8 mouse cellular contexts compared by ENCODE assay signal in the genomic region with DNA sequence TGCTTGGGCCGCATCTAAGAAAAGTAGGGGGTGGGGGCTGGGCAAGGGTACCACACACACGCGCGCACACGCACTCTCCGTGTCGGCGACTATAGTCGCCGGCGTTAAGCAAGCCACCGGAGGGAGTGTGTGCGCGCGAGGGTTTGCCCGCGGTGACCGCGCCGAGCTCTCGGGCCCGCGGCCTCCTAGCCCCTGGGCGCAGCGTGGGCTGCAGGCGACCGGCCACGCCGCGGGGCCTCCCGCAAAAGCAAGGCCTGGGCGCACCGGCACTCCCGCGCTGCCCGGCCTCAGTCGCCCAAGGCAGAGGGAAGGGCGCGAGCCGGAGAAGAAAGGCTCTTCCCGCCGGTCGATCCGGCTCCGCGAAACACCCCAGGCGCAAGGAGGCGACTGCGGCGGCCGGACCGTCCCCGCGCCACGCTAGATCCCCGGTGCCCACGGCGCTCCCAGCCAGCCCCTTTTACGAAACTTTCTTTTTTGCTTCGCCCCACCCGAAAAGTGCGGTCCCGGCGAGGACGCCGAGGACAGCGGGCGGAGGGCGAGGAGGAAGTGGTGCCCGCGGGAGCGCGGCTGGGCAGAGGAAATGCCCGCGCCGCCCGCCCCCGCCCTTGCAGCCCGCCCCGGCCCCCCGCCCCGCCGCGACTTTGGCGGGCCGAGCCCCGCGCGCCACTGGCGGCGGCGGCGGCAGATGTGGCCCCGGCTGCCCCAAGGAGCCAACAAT. TPM values are rescaled to one million over a fixed set of nuclear protein-coding genes. Genes with fewer than 3 reads are reported as not detected.
DNase-seq lines count a peak whose midpoint lies in the region; ATAC-seq and TF ChIP-seq lines count a peak whose summit lies in the region.

No protein-coding gene starts in this region.

- no peaks in the 10 kb centered on the region for H3K9me3 ChIP-seq in hindbrain, postnatal 0 days (ENCODE audit: low read length)
- H3K9me3 ChIP-seq in liver, postnatal 0 days (ENCODE audit: low read length) = no peaks in the 10 kb centered on the region

- H3K27ac ChIP-seq in spleen, adult 2 months (ENCODE audit: insufficient read depth, low read length) = peak overlapping the region; percentile 57
- H3K27ac ChIP-seq in cerebellum, adult 2 months (ENCODE audit: insufficient read depth, low read length) = peak overlapping the region; percentile 85
- H3K27ac ChIP-seq in hindbrain, postnatal 0 days = peak overlapping the region; percentile 94
- peak overlapping the region; percentile 88 for H3K27ac ChIP-seq in liver, postnatal 0 days (ENCODE audit: low read depth)
- peak overlapping the region; percentile 64 for H3K27ac ChIP-seq in olfactory bulb, adult 2 months (ENCODE audit: insufficient read depth, low read depth, low read length)

- no peak for TF ChIP-seq CTCF in spleen, adult 2 months (IDR thresholded peaks at IDR 0.05; ENCODE audit: extremely low read depth, insufficient read depth, insufficient read length, insufficient replicate concordance)
- TF ChIP-seq CTCF in cerebellum, adult 2 months (IDR thresholded peaks at IDR 0.05; ENCODE audit: borderline replicate concordance, insufficient read depth, low read depth, low read length) = no peak
- no peak for TF ChIP-seq CTCF in hindbrain, postnatal 0 days (IDR thresholded peaks at IDR 0.05; ENCODE audit: low read depth)
- no peak for TF ChIP-seq CTCF in liver, postnatal 0 days (IDR thresholded peaks at IDR 0.05; ENCODE audit: low read depth)
- no peak for TF ChIP-seq CTCF in olfactory bulb, adult 2 months (IDR thresholded peaks at IDR 0.05; ENCODE audit: insufficient read depth, low read depth, low read length)

- TF ChIP-seq EP300 in liver, postnatal 0 days (IDR thresholded peaks at IDR 0.05; ENCODE audit: low read depth) = no peak

- peak overlapping the region; percentile 59 for H3K4me3 ChIP-seq in spleen, adult 2 months (ENCODE audit: extremely low read depth, insufficient read depth, insufficient read length)
- H3K4me3 ChIP-seq in cerebellum, adult 2 months (replicated peaks; ENCODE audit: insufficient read depth, low read depth, low read length) = peak overlapping the region; percentile 89
- peak overlapping the region; percentile 91 for H3K4me3 ChIP-seq in hindbrain, postnatal 0 days (ENCODE audit: low read length)
- peak overlapping the region; percentile 77 for H3K4me3 ChIP-seq in liver, postnatal 0 days (ENCODE audit: low read depth, low read length)
- H3K4me3 ChIP-seq in olfactory bulb, adult 2 months (ENCODE audit: insufficient read depth, low read depth, low read length) = peak overlapping the region; percentile 87

- TF ChIP-seq POLR2A in spleen, adult 2 months (IDR thresholded peaks at IDR 0.05; ENCODE audit: low read depth, low read length) = no peak
- no peak for TF ChIP-seq POLR2A in cerebellum, adult 2 months (IDR thresholded peaks at IDR 0.05; ENCODE audit: borderline replicate concordance, insufficient read depth, low read length)
- TF ChIP-seq POLR2A in olfactory bulb, adult 2 months (IDR thresholded peaks at IDR 0.05; ENCODE audit: insufficient read depth, low read depth, low read length) = no peak

- peak overlapping the region; percentile 92 for H3K9ac ChIP-seq in hindbrain, postnatal 0 days (replicated peaks; ENCODE audit: low read length)
- H3K9ac ChIP-seq in liver, postnatal 0 days (replicated peaks) = peak overlapping the region; percentile 79

- H3K27me3 ChIP-seq in spleen, adult 2 months (ENCODE audit: control insufficient read depth, insufficient read depth, low read length) = peaks cover 20% of the 10 kb centered on the region
- no peaks in the 10 kb centered on the region for H3K27me3 ChIP-seq in cerebellum, adult 2 months (ENCODE audit: control insufficient read depth, insufficient read depth, low read length)
- H3K27me3 ChIP-seq in hindbrain, postnatal 0 days (ENCODE audit: insufficient read depth, low read length) = no peaks in the 10 kb centered on the region
- H3K27me3 ChIP-seq in liver, postnatal 0 days (ENCODE audit: insufficient read depth, low read length) = peaks cover 29% of the 10 kb centered on the region

- no peak for ATAC-seq in hindbrain, postnatal 0 days
- no peak for ATAC-seq in liver, postnatal 0 days

- H3K36me3 ChIP-seq in spleen, adult 2 months (ENCODE audit: control insufficient read depth, insufficient read depth, low read length) = no peaks in the 10 kb centered on the region
- no peaks in the 10 kb centered on the region for H3K36me3 ChIP-seq in hindbrain, postnatal 0 days (ENCODE audit: insufficient read depth, low read length)
- H3K36me3 ChIP-seq in liver, postnatal 0 days (replicated peaks; ENCODE audit: insufficient read depth, low read length) = no peaks in the 10 kb centered on the region

- WGBS in spleen, adult 2 months = 1% methylated on average over 91 of the region's 94 CpGs
- WGBS in cerebellum, adult 2 months = under 1% methylated on average over 94 of the region's 94 CpGs
- WGBS in hindbrain, postnatal 0 days = under 1% methylated on average over 64 of the region's 94 CpGs
- under 1% methylated on average over 84 of the region's 94 CpGs for WGBS in liver, postnatal 0 days (ENCODE audit: insufficient replicate concordance)
- WGBS in olfactory bulb, adult 2 months = under 1% methylated on average over 94 of the region's 94 CpGs

- no peak for DNase-seq in spleen, adult 2 months (ENCODE audit: low read depth in 1 of 2, low spot score in 2 of 2)
- DNase-seq in spleen, postnatal 36 days (ENCODE audit: low spot score in 2 of 2) = no peak
- peak; percentile 67 to 75 for DNase-seq in cerebellum, adult 2 months
- peak; percentile 11 to 12 for DNase-seq in gastrocnemius, adult 8-10 months (ENCODE audit: low spot score in 2 of 2)
- peak; percentile 68 for DNase-seq in hindbrain, postnatal 0 days (ENCODE audit: low spot score)
- peak; percentile 43 for DNase-seq in liver, postnatal 0 days
- no peak for DNase-seq in frontal cortex, postnatal 14 days (ENCODE audit: low spot score in 2 of 2)

- peaks cover 8% of the 10 kb centered on the region; the same call in 1 of the 2 replicates for H3K4me1 ChIP-seq in spleen, adult 2 months (ENCODE audit: control insufficient read depth, insufficient read depth, insufficient read length)
- peaks cover 15% of the 10 kb centered on the region for H3K4me1 ChIP-seq in cerebellum, adult 2 months (ENCODE audit: control insufficient read depth, insufficient read depth, low read length)
- peaks cover 16% of the 10 kb centered on the region for H3K4me1 ChIP-seq in hindbrain, postnatal 0 days (ENCODE audit: insufficient read depth, low read length)
- H3K4me1 ChIP-seq in liver, postnatal 0 days (ENCODE audit: insufficient read depth) = peaks cover 15% of the 10 kb centered on the region
- peaks cover 14% of the 10 kb centered on the region for H3K4me1 ChIP-seq in olfactory bulb, adult 2 months (ENCODE audit: control insufficient read depth, insufficient read depth, low read length)

- peak overlapping the region; percentile 98 for H3K4me2 ChIP-seq in hindbrain, postnatal 0 days (ENCODE audit: low read depth, low read length)
- H3K4me2 ChIP-seq in liver, postnatal 0 days (ENCODE audit: low read depth, low read length) = peak overlapping the region; percentile 79

RNA-seq across cellular contexts. Expression of a gene that starts 1.3 kb away (rescaled TPM):
- polyA plus RNA-seq in spleen, adult 2 months (2012; rRNA removed) = 1.6 TPM in 2 replicates
- polyA plus RNA-seq in cerebellum, adult 2 months (2012; rRNA removed) = 77.9 and 95.3 TPM in 2 replicates
- total RNA-seq in gastrocnemius, adult 8-10 months (2022) = 1 to 10 TPM in 1 of 4 experiments, under 1 TPM in 3; 0.17 to 1.3 (median 0.62) TPM
- total RNA-seq in hindbrain, postnatal 0 days (2014; rRNA removed) = 33.2 and 49.0 TPM in 2 replicates
- polyA plus RNA-seq in hindbrain, postnatal 0 days (2015; fragmentation: Nextera tagmentation; extraction: Ambion mirVana) = 17.3 and 17.5 TPM in 2 replicates
- polyA plus RNA-seq in liver, postnatal 0 days (2015; fragmentation: Nextera tagmentation; extraction: Ambion mirVana) = 11.2 TPM in 2 replicates
- polyA plus RNA-seq in olfactory bulb, adult 2 months (2012; ENCODE audit: insufficient read depth, insufficient read length, low replicate concordance, missing spikeins) = not detected in 2 replicates

RNA-seq across cellular contexts. Expression of a gene that starts 2.3 kb away (rescaled TPM):
- 11.8 and 14.0 TPM in 2 replicates for polyA plus RNA-seq in spleen, adult 2 months (2012; rRNA removed)
- polyA plus RNA-seq in cerebellum, adult 2 months (2012; rRNA removed) = 96.2 and 111 TPM in 2 replicates
- total RNA-seq in gastrocnemius, adult 8-10 months (2022) = 10 to 100 TPM; 15.9 to 19.6 (median 18.1) TPM
- total RNA-seq in hindbrain, postnatal 0 days (2014; rRNA removed) = 89.0 and 105 TPM in 2 replicates
- 39.6 and 40.6 TPM in 2 replicates for polyA plus RNA-seq in hindbrain, postnatal 0 days (2015; fragmentation: Nextera tagmentation; extraction: Ambion mirVana)
- polyA plus RNA-seq in liver, postnatal 0 days (2015; fragmentation: Nextera tagmentation; extraction: Ambion mirVana) = 5.8 and 6.1 TPM in 2 replicates
- not detected in 2 replicates for polyA plus RNA-seq in olfactory bulb, adult 2 months (2012; ENCODE audit: insufficient read depth, insufficient read length, low replicate concordance, missing spikeins)

Comparison
In these comparisons a context has a peak if more than half of its experiments do, and no peak if none do; other contexts are left out.
1. DNase-seq: peak in cerebellum, adult 2 months (2 of 2), gastrocnemius, adult 8-10 months (2 of 2), hindbrain, postnatal 0 days (single experiment) and liver, postnatal 0 days (single experiment); none in spleen, adult 2 months (0 of 2), spleen, postnatal 36 days (0 of 2) and frontal cortex, postnatal 14 days (0 of 2).
2. Peak in every context shown above with its lines, with median percentiles within 50 percentile points of each other: H3K27ac ChIP-seq and H3K4me3 ChIP-seq.